Mouse (Mus musculus): ENCODE results near the gene Elavl1. TPM values are rescaled to one million over a fixed set of nuclear protein-coding genes. Genes with fewer than 3 reads are reported as not detected.
"Not testable (repeated sequence)": the region's sequence is repeated elsewhere in the genome, so short reads cannot be mapped to it uniquely, and the experiment has no call there.

The Elavl1 gene
- polyA plus RNA-seq, 1 experiment from 2014 or later: 80.1 TPM

GRCm38 (mm10) chr8:4354516-4354915, 29.3 kb upstream of the Elavl1 start:
- H3K4me3 ChIP-seq (ENCODE audit: low read depth, low read length): no peak overlapping the region
- no peak overlapping the region for H3K9ac ChIP-seq (ENCODE audit: low read depth, low read length)
- H3K4me1 ChIP-seq (ENCODE audit: control insufficient read depth, low read depth, low read length): no peaks in the 10 kb centered on the region
- WGBS (ENCODE audit: insufficient replicate concordance): 77% methylated on average over 1 of the region's 1 CpGs
- no peaks in the 10 kb centered on the region for H3K27me3 ChIP-seq (ENCODE audit: control insufficient read depth, insufficient read depth, low read depth, low read length)
- no peak for ATAC-seq (ENCODE audit: low read depth)
- H3K36me3 ChIP-seq (ENCODE audit: control insufficient read depth, insufficient read depth): no peaks in the 10 kb centered on the region
- no peak overlapping the region for H3K27ac ChIP-seq (ENCODE audit: low read length)
- H3K4me2 ChIP-seq (ENCODE audit: low read depth, low read length): no peak overlapping the region
- H3K9me3 ChIP-seq (replicated peaks; ENCODE audit: control insufficient read depth, low read length): no peaks in the 10 kb centered on the region

DNA sequence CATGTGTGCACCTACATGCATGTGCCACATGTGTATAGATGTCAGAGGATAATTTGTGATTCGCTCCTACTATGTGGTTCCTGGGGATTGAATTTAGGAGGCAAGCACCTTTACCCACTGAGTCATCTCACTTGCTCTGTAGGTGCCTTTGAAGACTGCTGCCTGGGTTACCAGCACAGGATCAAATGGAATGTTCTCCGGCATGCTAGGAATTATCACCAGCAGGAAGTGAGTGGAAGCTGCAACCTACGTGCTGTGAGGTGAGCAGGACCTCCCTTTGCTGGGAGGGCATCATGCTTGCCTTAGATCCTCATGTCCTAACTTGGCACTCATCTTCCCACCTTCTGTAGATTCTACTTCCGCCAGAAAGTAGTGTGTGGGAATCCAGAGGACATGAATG, 28.5 kb upstream of the Elavl1 start:
- no peaks in the 10 kb centered on the region for H3K4me1 ChIP-seq (ENCODE audit: control insufficient read depth, low read depth, low read length)
- 63% methylated on average over 4 of the region's 4 CpGs for WGBS (ENCODE audit: insufficient replicate concordance)
- no peak overlapping the region for H3K4me2 ChIP-seq (ENCODE audit: low read depth, low read length)
- no peak overlapping the region for H3K27ac ChIP-seq (ENCODE audit: low read length)
- H3K4me3 ChIP-seq (ENCODE audit: low read depth, low read length): no peak overlapping the region
- no peaks in the 10 kb centered on the region for H3K27me3 ChIP-seq (ENCODE audit: control insufficient read depth, insufficient read depth, low read depth, low read length)
- H3K9me3 ChIP-seq (replicated peaks; ENCODE audit: control insufficient read depth, low read length): no peaks in the 10 kb centered on the region
- no peaks in the 10 kb centered on the region for H3K36me3 ChIP-seq (ENCODE audit: control insufficient read depth, insufficient read depth)
- H3K9ac ChIP-seq (ENCODE audit: low read depth, low read length): no peak overlapping the region
- ATAC-seq (ENCODE audit: low read depth): no peak

DNA sequence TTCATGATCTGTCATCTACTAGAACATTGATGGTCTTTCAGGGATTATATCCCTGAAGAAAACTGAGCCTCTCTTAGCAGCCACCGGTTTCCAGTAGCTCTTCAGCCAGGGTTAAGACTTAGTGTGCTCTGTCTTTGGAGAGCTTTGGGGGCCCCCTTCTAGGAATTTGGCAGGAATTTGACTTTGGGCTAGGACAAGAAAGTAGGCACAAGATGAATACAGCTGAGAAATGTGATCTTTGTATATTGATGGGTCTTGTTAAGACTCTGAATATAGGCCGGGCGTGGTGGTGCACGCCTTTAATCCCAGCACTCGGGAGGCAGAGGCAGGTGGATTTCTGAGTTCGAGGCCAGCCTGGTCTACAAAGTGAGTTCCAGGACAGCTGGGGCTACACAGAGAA, 27.3 kb upstream of the Elavl1 start:
- WGBS (ENCODE audit: insufficient replicate concordance): 66% methylated on average over 6 of the region's 6 CpGs
- not testable (repeated sequence) for H3K4me3 ChIP-seq (ENCODE audit: low read depth, low read length); H3K27me3 ChIP-seq (ENCODE audit: control insufficient read depth, insufficient read depth, low read depth, low read length); H3K4me1 ChIP-seq (ENCODE audit: control insufficient read depth, low read depth, low read length); H3K27ac ChIP-seq (ENCODE audit: low read length); H3K4me2 ChIP-seq (ENCODE audit: low read depth, low read length); H3K9ac ChIP-seq (ENCODE audit: low read depth, low read length); H3K36me3 ChIP-seq (ENCODE audit: control insufficient read depth, insufficient read depth); H3K9me3 ChIP-seq (replicated peaks; ENCODE audit: control insufficient read depth, low read length); ATAC-seq (ENCODE audit: low read depth)

- H3K27me3 ChIP-seq (ENCODE audit: control insufficient read depth, insufficient read depth, low read depth, low read length): no peaks in the 10 kb centered on the region
- no peak for ATAC-seq (ENCODE audit: low read depth)
- no peak overlapping the region for H3K4me3 ChIP-seq (ENCODE audit: low read depth, low read length)
- H3K9me3 ChIP-seq (replicated peaks; ENCODE audit: control insufficient read depth, low read length): no peaks in the 10 kb centered on the region
- 77% methylated on average over 3 of the region's 3 CpGs for WGBS (ENCODE audit: insufficient replicate concordance)
- H3K4me1 ChIP-seq (ENCODE audit: control insufficient read depth, low read depth, low read length): no peaks in the 10 kb centered on the region
- no peak overlapping the region for H3K27ac ChIP-seq (ENCODE audit: low read length)
- no peaks in the 10 kb centered on the region for H3K36me3 ChIP-seq (ENCODE audit: control insufficient read depth, insufficient read depth)
- H3K4me2 ChIP-seq (ENCODE audit: low read depth, low read length): no peak overlapping the region
- H3K9ac ChIP-seq (ENCODE audit: low read depth, low read length): no peak overlapping the region
These were observed 25.4 kb upstream of the Elavl1 start for GRCm38 (mm10) chr8:4350618-4351017.

DNA sequence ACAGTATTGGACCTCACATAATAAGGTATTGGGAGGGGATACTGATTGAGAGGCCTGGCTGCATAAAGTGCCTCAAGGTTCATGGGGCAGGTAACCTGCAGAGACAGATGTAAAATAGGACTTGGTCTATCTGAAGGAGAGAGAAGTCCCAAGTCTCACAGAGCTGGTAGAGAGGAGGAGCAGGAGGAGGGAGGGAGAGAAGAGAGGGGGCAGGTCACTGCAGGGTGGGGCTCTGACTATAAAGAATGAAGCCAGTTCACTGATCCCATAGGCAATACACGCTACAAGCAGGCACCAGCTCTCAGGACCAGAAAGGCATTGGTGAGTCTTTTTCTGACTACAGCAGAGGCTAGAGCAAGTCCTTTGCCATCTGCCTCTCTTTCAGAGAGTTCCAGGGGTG, 24.1 kb upstream of the Elavl1 start:
- H3K4me1 ChIP-seq (ENCODE audit: control insufficient read depth, low read depth, low read length): no peaks in the 10 kb centered on the region
- H3K4me2 ChIP-seq (ENCODE audit: low read depth, low read length): no peak overlapping the region
- H3K9ac ChIP-seq (ENCODE audit: low read depth, low read length): no peak overlapping the region
- no peaks in the 10 kb centered on the region for H3K27me3 ChIP-seq (ENCODE audit: control insufficient read depth, insufficient read depth, low read depth, low read length)
- no peak overlapping the region for H3K27ac ChIP-seq (ENCODE audit: low read length)
- H3K9me3 ChIP-seq (replicated peaks; ENCODE audit: control insufficient read depth, low read length): no peaks in the 10 kb centered on the region
- ATAC-seq (ENCODE audit: low read depth): no peak
- 91% methylated on average over 1 of the region's 1 CpGs for WGBS (ENCODE audit: insufficient replicate concordance)
- no peak overlapping the region for H3K4me3 ChIP-seq (ENCODE audit: low read depth, low read length)
- H3K36me3 ChIP-seq (ENCODE audit: control insufficient read depth, insufficient read depth): no peaks in the 10 kb centered on the region

DNA sequence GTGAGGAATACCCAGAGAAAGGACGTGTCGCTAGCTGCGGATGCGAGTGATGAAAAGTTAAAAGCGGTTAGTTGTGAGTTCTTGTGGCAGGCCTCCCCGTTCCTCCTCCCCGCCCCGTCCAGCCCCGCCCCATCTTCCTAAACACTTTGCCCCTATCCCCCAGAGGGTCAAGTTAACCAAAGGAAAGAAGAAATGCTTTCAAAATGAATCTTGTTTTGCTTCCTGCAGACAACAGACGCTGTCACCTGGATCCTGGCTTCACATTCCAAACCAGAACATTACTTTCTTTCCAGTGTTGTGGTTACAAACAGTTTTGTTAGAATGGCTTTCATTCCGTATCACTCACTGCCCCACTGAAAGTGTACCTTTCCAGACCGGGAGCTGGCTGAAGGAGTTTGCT, 23.1 kb upstream of the Elavl1 start:
- no peak overlapping the region for H3K9ac ChIP-seq (ENCODE audit: low read depth, low read length)

DNA sequence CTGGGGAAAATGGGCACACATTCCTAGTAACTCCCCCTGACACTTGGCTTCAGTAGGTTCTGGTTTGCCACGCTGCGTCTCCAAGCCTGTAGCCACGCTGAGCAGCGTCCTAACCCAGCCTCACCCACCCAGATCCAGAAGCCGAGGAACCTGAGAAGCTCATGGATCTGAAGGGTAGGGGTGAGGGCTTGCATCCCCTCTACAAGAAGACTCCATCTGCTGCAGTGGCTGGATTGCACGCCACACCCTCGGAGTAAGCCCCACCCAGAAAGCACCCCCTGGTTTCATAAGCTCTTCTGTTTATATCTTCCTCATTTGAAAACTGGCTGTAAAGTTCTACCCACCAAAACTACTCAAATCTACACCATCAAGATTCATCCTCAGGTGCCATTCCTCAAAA, 22.4 kb upstream of the Elavl1 start:
- Histone ChIP-seq H3K27ac (ENCODE audit: low read length) (no peak overlapping the region), H3K9ac (ENCODE audit: low read depth, low read length) (no peak overlapping the region), H3K9me3 (replicated peaks; ENCODE audit: control insufficient read depth, low read length) (no peaks in the 10 kb centered on the region), H3K4me3 (ENCODE audit: low read depth, low read length) (no peak overlapping the region), H3K27me3 (ENCODE audit: control insufficient read depth, insufficient read depth, low read depth, low read length) (no peaks in the 10 kb centered on the region), H3K36me3 (ENCODE audit: control insufficient read depth, insufficient read depth) (no peaks in the 10 kb centered on the region), H3K4me1 (ENCODE audit: control insufficient read depth, low read depth, low read length) (no peaks in the 10 kb centered on the region), H3K4me2 (ENCODE audit: low read depth, low read length) (no peak overlapping the region)
- ATAC-seq (ENCODE audit: low read depth): no peak
- 54% methylated on average over 7 of the region's 7 CpGs for WGBS (ENCODE audit: insufficient replicate concordance)

More for the DNA sequence above, 23.1 kb upstream of the Elavl1 start:
- Histone ChIP-seq H3K9me3 (replicated peaks; ENCODE audit: control insufficient read depth, low read length) (no peaks in the 10 kb centered on the region), H3K4me2 (ENCODE audit: low read depth, low read length) (no peak overlapping the region), H3K27ac (ENCODE audit: low read length) (no peak overlapping the region), H3K36me3 (ENCODE audit: control insufficient read depth, insufficient read depth) (no peaks in the 10 kb centered on the region), H3K27me3 (ENCODE audit: control insufficient read depth, insufficient read depth, low read depth, low read length) (no peaks in the 10 kb centered on the region), H3K4me3 (ENCODE audit: low read depth, low read length) (no peak overlapping the region), H3K4me1 (ENCODE audit: control insufficient read depth, low read depth, low read length) (no peaks in the 10 kb centered on the region)
- no peak for ATAC-seq (ENCODE audit: low read depth)
- 35% methylated on average over 12 of the region's 12 CpGs for WGBS (ENCODE audit: insufficient replicate concordance)

GRCm38 (mm10) chr8:4340207-4340606, 15.0 kb upstream of the Elavl1 start:
- Histone ChIP-seq H3K27ac (ENCODE audit: low read length) (no peak overlapping the region), H3K4me3 (ENCODE audit: low read depth, low read length) (no peak overlapping the region), H3K4me1 (ENCODE audit: control insufficient read depth, low read depth, low read length) (no peaks in the 10 kb centered on the region), H3K4me2 (ENCODE audit: low read depth, low read length) (no peak overlapping the region), H3K36me3 (ENCODE audit: control insufficient read depth, insufficient read depth) (no peaks in the 10 kb centered on the region; the same call in 1 of the 2 replicates), H3K9me3 (replicated peaks; ENCODE audit: control insufficient read depth, low read length) (no peaks in the 10 kb centered on the region), H3K9ac (ENCODE audit: low read depth, low read length) (no peak overlapping the region), H3K27me3 (ENCODE audit: control insufficient read depth, insufficient read depth, low read depth, low read length) (no peaks in the 10 kb centered on the region)
- no peak for ATAC-seq (ENCODE audit: low read depth)
- 74% methylated on average over 3 of the region's 3 CpGs for WGBS (ENCODE audit: insufficient replicate concordance)

GRCm38 (mm10) chr8:4335678-4336077, 10.5 kb upstream of the Elavl1 start:
- ATAC-seq (ENCODE audit: low read depth): no peak
- Histone ChIP-seq H3K36me3 (ENCODE audit: control insufficient read depth, insufficient read depth) (peaks cover 10% of the 10 kb centered on the region), H3K27me3 (ENCODE audit: control insufficient read depth, insufficient read depth, low read depth, low read length) (no peaks in the 10 kb centered on the region), H3K9me3 (replicated peaks; ENCODE audit: control insufficient read depth, low read length) (no peaks in the 10 kb centered on the region), H3K4me2 (ENCODE audit: low read depth, low read length) (no peak overlapping the region), H3K27ac (ENCODE audit: low read length) (no peak overlapping the region), H3K4me3 (ENCODE audit: low read depth, low read length) (no peak overlapping the region), H3K4me1 (ENCODE audit: control insufficient read depth, low read depth, low read length) (no peaks in the 10 kb centered on the region), H3K9ac (ENCODE audit: low read depth, low read length) (no peak overlapping the region)
- 49% methylated on average over 2 of the region's 2 CpGs for WGBS (ENCODE audit: insufficient replicate concordance)

- 82% methylated on average over 1 of the region's 1 CpGs for WGBS (ENCODE audit: insufficient replicate concordance)
These were observed 8.8 kb upstream of the Elavl1 start for GRCm38 (mm10) chr8:4333966-4334365.

More at GRCm38 (mm10) chr8:4333966-4334365, 8.8 kb upstream of the Elavl1 start:
- no peak for ATAC-seq (ENCODE audit: low read depth)
- H3K4me1 ChIP-seq (ENCODE audit: control insufficient read depth, low read depth, low read length): no peaks in the 10 kb centered on the region; the same call in 1 of the 2 replicates
- peaks cover 18% of the 10 kb centered on the region for H3K36me3 ChIP-seq (ENCODE audit: control insufficient read depth, insufficient read depth)
- H3K27ac ChIP-seq (ENCODE audit: low read length): no peak overlapping the region
- no peak overlapping the region for H3K9ac ChIP-seq (ENCODE audit: low read depth, low read length)
- H3K4me2 ChIP-seq (ENCODE audit: low read depth, low read length): no peak overlapping the region
- no peaks in the 10 kb centered on the region for H3K27me3 ChIP-seq (ENCODE audit: control insufficient read depth, insufficient read depth, low read depth, low read length)
- no peak overlapping the region for H3K4me3 ChIP-seq (ENCODE audit: low read depth, low read length)
- no peaks in the 10 kb centered on the region for H3K9me3 ChIP-seq (replicated peaks; ENCODE audit: control insufficient read depth, low read length)

Measured in liver, embryonic 16.5 days (tissue).